Mouse (Mus musculus) intestine, embryonic 14.5 days (tissue): ENCODE results near the gene Litaf. TPM values are rescaled to one million over a fixed set of nuclear protein-coding genes. Genes with fewer than 3 reads are reported as not detected.

Experiments
- ATAC-seq: fragments of 200-750 bp; cut with Nextera tagmentation; replicated peaks from 2 replicates; pipeline ENCODE4 v1.8.0; 2017; ENCODE audit warnings: low read depth, moderate number of reproducible peaks, moderate TSS enrichment, moderate library complexity; ENCODE audit not compliant: low FRiP score, low TSS enrichment
- DNase-seq: peaks from one replicate; pipeline ENCODE4 v3.0.0-alpha.2; 2018; ENCODE audit warnings: low spot score
- H3K27ac ChIP-seq: fragments of 300-500 bp; sonication (generic); 2 replicates; pipeline ENCODE4 v1.5.1; 2014; ENCODE audit warnings: low read depth, mild to moderate bottlenecking, control low read depth
- H3K27me3 ChIP-seq: fragments of 300-500 bp; sonication (generic); replicated peaks from 2 replicates; pipeline ENCODE4 v1.6.1; 2014; ENCODE audit warnings: low read length, control low read depth; ENCODE audit not compliant: control insufficient read depth, insufficient read depth
- H3K36me3 ChIP-seq: fragments of 300-500 bp; sonication (generic); 2 replicates; pipeline ENCODE4 v1.6.1; 2014; ENCODE audit warnings: low read length, control low read depth; ENCODE audit not compliant: control insufficient read depth, insufficient read depth
- H3K4me1 ChIP-seq: fragments of 300-500 bp; sonication (generic); replicated peaks from 2 replicates; pipeline ENCODE4 v1.6.1; 2014; ENCODE audit warnings: low read length, control low read depth, mixed read lengths; ENCODE audit not compliant: control insufficient read depth, insufficient read depth
- H3K4me2 ChIP-seq: fragments of 300-500 bp; sonication (generic); 2 replicates; pipeline ENCODE4 v1.6.1; 2014; ENCODE audit warnings: low read length
- H3K4me3 ChIP-seq: fragments of 300-500 bp; sonication (generic); 2 replicates; pipeline ENCODE4 v1.5.1; 2014; ENCODE audit warnings: low read depth, low read length, control low read depth, mixed read lengths
- H3K9ac ChIP-seq: fragments of 300-500 bp; sonication (generic); 2 replicates; pipeline ENCODE4 v1.6.1; 2014; ENCODE audit warnings: mild to moderate bottlenecking, low read length
- H3K9me3 ChIP-seq: fragments of 300-500 bp; sonication (generic); 2 replicates; pipeline ENCODE4 v1.6.1; 2016; ENCODE audit warnings: low read length, control low read depth; ENCODE audit not compliant: control insufficient read depth
- WGBS: fragments of 180-500 bp; shearing (Covaris S2); extraction: QIAGEN DNeasy Blood & Tissue Kit; methylation state at CpG from one replicate; pipeline ENCODE4 v1.1.7; 2014; 5-methylcytosine and 5-hydroxymethylcytosine counted together
- polyA plus RNA-seq: library from polyadenylated mRNA; unstranded; fragments of >200 nt; fragmentation: Nextera tagmentation; extraction: Ambion mirVana; gene quantifications from 2 replicates; pipeline ENCODE4 v1.2.1, GENCODE M21; 2014

Litaf gene
- polyA plus RNA-seq, 1 experiment from 2014 or later: 106 TPM

- no peak overlapping the region for H3K4me2 ChIP-seq
- DNase-seq: no peak
Observed at GRCm38 (mm10) chr16:10998224-10998623, 67.7 kb downstream of the Litaf start.

GRCm38 (mm10) chr16:10996576-10996975 lies 69.4 kb downstream of the Litaf start:
- H3K4me3 ChIP-seq: no peak overlapping the region
- H3K9me3 ChIP-seq: no peaks in the 10 kb centered on the region
- H3K9ac ChIP-seq: no peak overlapping the region
- H3K27me3 ChIP-seq: no peaks in the 10 kb centered on the region
- H3K4me1 ChIP-seq: peaks cover 7% of the 10 kb centered on the region
- H3K27ac ChIP-seq: no peak overlapping the region
- DNase-seq (no peak), ATAC-seq (no peak)
- H3K4me2 ChIP-seq: no peak overlapping the region
- WGBS: 83% methylated on average over 4 of the region's 4 CpGs
- H3K36me3 ChIP-seq: no peaks in the 10 kb centered on the region

More at GRCm38 (mm10) chr16:10998224-10998623, 67.7 kb downstream of the Litaf start:
- 0 out of 2 replicates have a peak, but pooled peaks cover 2% of the 10 kb centered on the region for H3K4me1 ChIP-seq
- H3K9me3 ChIP-seq: no peaks in the 10 kb centered on the region
- no peak overlapping the region for H3K9ac ChIP-seq
- H3K27me3 ChIP-seq: no peaks in the 10 kb centered on the region
- no peaks in the 10 kb centered on the region for H3K36me3 ChIP-seq
- WGBS: 77% methylated on average over 9 of the region's 9 CpGs
- no peak overlapping the region for H3K27ac ChIP-seq
- H3K4me3 ChIP-seq: no peak overlapping the region
- ATAC-seq: no peak

GRCm38 (mm10) chr16:10993032-10993744 lies 72.8 kb downstream of the Litaf start:
- H3K27me3 ChIP-seq: no peaks in the 10 kb centered on the region
- DNase-seq (peak; percentile 96), ATAC-seq (peak; percentile 95)
- no peaks in the 10 kb centered on the region for H3K36me3 ChIP-seq
- peaks cover 6% of the 10 kb centered on the region; the same call in 1 of the 2 replicates for H3K9me3 ChIP-seq
- peak overlapping the region; percentile 74 for H3K4me3 ChIP-seq
- H3K9ac ChIP-seq: peak overlapping the region; percentile 89
- 8% methylated on average over 35 of the region's 35 CpGs for WGBS
- H3K4me1 ChIP-seq: peaks cover 14% of the 10 kb centered on the region
- peak overlapping the region; percentile 67 for H3K4me2 ChIP-seq
- peak overlapping the region; percentile 90 for H3K27ac ChIP-seq

- H3K36me3 ChIP-seq: no peaks in the 10 kb centered on the region
- H3K9me3 ChIP-seq: peaks cover 6% of the 10 kb centered on the region; the same call in 1 of the 2 replicates
- peak overlapping the region; percentile 74 for H3K4me3 ChIP-seq
- peaks cover 14% of the 10 kb centered on the region for H3K4me1 ChIP-seq
- under 1% methylated on average over 52 of the region's 52 CpGs for WGBS
- DNase-seq (peak; percentile 83), ATAC-seq (peak; percentile 71)
- peak overlapping the region; percentile 67 for H3K4me2 ChIP-seq
- H3K27ac ChIP-seq: peak overlapping the region; percentile 90
- H3K27me3 ChIP-seq: no peaks in the 10 kb centered on the region
- peak overlapping the region; percentile 89 for H3K9ac ChIP-seq
Observed at GRCm38 (mm10) chr16:10992090-10993031, 73.6 kb downstream of the Litaf start.

GRCm38 (mm10) chr16:10991737-10992089 lies 74.2 kb downstream of the Litaf start:
- Histone ChIP-seq H3K9me3 (peaks cover 6% of the 10 kb centered on the region; the same call in 1 of the 2 replicates), H3K4me3 (peak overlapping the region; percentile 74), H3K4me2 (peak overlapping the region; percentile 67), H3K4me1 (peaks cover 14% of the 10 kb centered on the region), H3K9ac (peak overlapping the region; percentile 89), H3K27me3 (no peaks in the 10 kb centered on the region), H3K27ac (peak overlapping the region; percentile 90), H3K36me3 (no peaks in the 10 kb centered on the region)
- no peak for ATAC-seq
- 47% methylated on average over 5 of the region's 5 CpGs for WGBS
- no peak for DNase-seq

- no peaks in the 10 kb centered on the region for H3K36me3 ChIP-seq
- H3K27me3 ChIP-seq: no peaks in the 10 kb centered on the region
- peaks cover 14% of the 10 kb centered on the region for H3K4me1 ChIP-seq
- ATAC-seq (no peak), DNase-seq (no peak)
- H3K27ac ChIP-seq: no peak overlapping the region
- H3K4me3 ChIP-seq: no peak overlapping the region
- no peak overlapping the region for H3K9ac ChIP-seq
- H3K9me3 ChIP-seq: peaks cover 6% of the 10 kb centered on the region; the same call in 1 of the 2 replicates
- H3K4me2 ChIP-seq: no peak overlapping the region
- 61% methylated on average over 4 of the region's 4 CpGs for WGBS
Observed at GRCm38 (mm10) chr16:10990763-10991162, 75.2 kb downstream of the Litaf start.

- Histone ChIP-seq H3K4me2 (no peak overlapping the region), H3K27ac (no peak overlapping the region), H3K36me3 (no peaks in the 10 kb centered on the region), H3K4me3 (no peak overlapping the region), H3K9ac (no peak overlapping the region), H3K9me3 (peaks cover 6% of the 10 kb centered on the region; the same call in 1 of the 2 replicates), H3K4me1 (peaks cover 17% of the 10 kb centered on the region), H3K27me3 (no peaks in the 10 kb centered on the region)
- ATAC-seq (no peak), DNase-seq (no peak)
- WGBS: 97% methylated on average over 4 of the region's 4 CpGs
Observed at GRCm38 (mm10) chr16:10989896-10990295, 76.1 kb downstream of the Litaf start.

- no peak overlapping the region for H3K27ac ChIP-seq
- WGBS: 81% methylated on average over 6 of the region's 6 CpGs
- DNase-seq: no peak
- ATAC-seq: no peak
- no peak overlapping the region for H3K9ac ChIP-seq
- no peaks in the 10 kb centered on the region for H3K27me3 ChIP-seq
- H3K36me3 ChIP-seq: no peaks in the 10 kb centered on the region
- H3K9me3 ChIP-seq: peaks cover 6% of the 10 kb centered on the region; the same call in 1 of the 2 replicates
- no peak overlapping the region for H3K4me2 ChIP-seq
- H3K4me3 ChIP-seq: no peak overlapping the region
- H3K4me1 ChIP-seq: peaks cover 22% of the 10 kb centered on the region
Observed at GRCm38 (mm10) chr16:10989361-10989760, 76.6 kb downstream of the Litaf start.
